Comparison of ENCODE assay signal across 8 mouse cellular contexts in genomic region chr11:89302816-89303180, GRCm38 (mm10). TPM values are rescaled to one million over a fixed set of nuclear protein-coding genes. Genes with fewer than 3 reads are reported as not detected.
DNase-seq lines count a peak whose midpoint lies in the region; ATAC-seq and TF ChIP-seq lines count a peak whose summit lies in the region.

No protein-coding gene starts in this region.

- no peak; the same call in 1 of the 2 replicates for ATAC-seq in heart, embryonic 13.5 days (ENCODE audit: extremely low read depth, insufficient number of reproducible peaks, low FRiP score, low TSS enrichment)
- ATAC-seq in kidney, postnatal 0 days (replicated peaks; ENCODE audit: low FRiP score, low read depth) = peak; percentile 45
- ATAC-seq in liver, embryonic 11.5 days (replicated peaks; ENCODE audit: low FRiP score) = no peak

- no peaks in the 10 kb centered on the region for H3K36me3 ChIP-seq in forebrain, embryonic 10.5 days (replicated peaks)
- no peaks in the 10 kb centered on the region for H3K36me3 ChIP-seq in heart, embryonic 13.5 days
- H3K36me3 ChIP-seq in kidney, postnatal 0 days (ENCODE audit: insufficient read depth, low read length) = no peaks in the 10 kb centered on the region
- H3K36me3 ChIP-seq in liver, embryonic 11.5 days (ENCODE audit: control insufficient read depth, insufficient read depth, low read length) = no peaks in the 10 kb centered on the region

- H3K4me3 ChIP-seq in forebrain, embryonic 10.5 days = peak overlapping the region; percentile 84
- H3K4me3 ChIP-seq in heart, embryonic 13.5 days = peak overlapping the region; percentile 77
- peak overlapping the region; percentile 62 for H3K4me3 ChIP-seq in kidney, postnatal 0 days (replicated peaks; ENCODE audit: low read depth, low read length)
- H3K4me3 ChIP-seq in liver, embryonic 11.5 days (ENCODE audit: low read depth, low read length) = peak overlapping the region; percentile 57

- WGBS in forebrain, embryonic 10.5 days = 0% methylated on average over 17 of the region's 29 CpGs
- 0% methylated on average over 17 of the region's 29 CpGs for WGBS in heart, embryonic 13.5 days
- WGBS in kidney, postnatal 0 days = under 1% methylated on average over 14 of the region's 29 CpGs
- whole genome bisulfite sequencing in liver, embryonic 11.5 days = 2% methylated on average over 20 of the region's 29 CpGs

- H3K27me3 ChIP-seq in forebrain, embryonic 10.5 days (ENCODE audit: poor library complexity, severe bottlenecking) = peaks cover 44% of the 10 kb centered on the region
- H3K27me3 ChIP-seq in heart, embryonic 13.5 days (replicated peaks) = peaks cover 39% of the 10 kb centered on the region
- peaks cover 8% of the 10 kb centered on the region; the same call in 1 of the 2 replicates for H3K27me3 ChIP-seq in kidney, postnatal 0 days (ENCODE audit: insufficient read depth, low read length)
- peaks cover 59% of the 10 kb centered on the region for H3K27me3 ChIP-seq in liver, embryonic 11.5 days (replicated peaks; ENCODE audit: control insufficient read depth, insufficient read depth, low read length)

- H3K9me3 ChIP-seq in forebrain, embryonic 10.5 days = peaks cover 8% of the 10 kb centered on the region
- peaks cover 5% of the 10 kb centered on the region; the same call in 1 of the 2 replicates for H3K9me3 ChIP-seq in heart, embryonic 13.5 days
- H3K9me3 ChIP-seq in kidney, postnatal 0 days (replicated peaks; ENCODE audit: low read length) = no peaks in the 10 kb centered on the region
- H3K9me3 ChIP-seq in liver, embryonic 11.5 days (ENCODE audit: control insufficient read depth, low read length) = no peaks in the 10 kb centered on the region

- DNase-seq in embryo, embryonic 9.5 days (ENCODE audit: extremely low spot score) = peak; percentile 82
- no peak for DNase-seq in embryo, embryonic 10 days (ENCODE audit: low spot score)
- DNase-seq in forebrain, embryonic 10.5 days (ENCODE audit: extremely low spot score, low spot score) = no peak
- DNase-seq in kidney, postnatal 0 days (ENCODE audit: low spot score) = peak; percentile 57
- peak; percentile 60 for DNase-seq in liver, embryonic 11.5 days (ENCODE audit: low spot score)
- peak; percentile 77 for DNase-seq in neural tube, embryonic 10.5 days (ENCODE audit: extremely low spot score, low spot score)
- DNase-seq in thymus, postnatal 10 days (ENCODE audit: low spot score in 2 of 2) = peak; percentile 20 to 47

- H3K9ac ChIP-seq in heart, embryonic 13.5 days = peak overlapping the region; percentile 81
- peak overlapping the region; percentile 61 for H3K9ac ChIP-seq in kidney, postnatal 0 days (ENCODE audit: low read depth, low read length)
- H3K9ac ChIP-seq in liver, embryonic 11.5 days (ENCODE audit: low read depth, low read length) = no peak overlapping the region

- H3K27ac ChIP-seq in forebrain, embryonic 10.5 days = peak overlapping the region; percentile 95
- peak overlapping the region; percentile 78 for H3K27ac ChIP-seq in heart, embryonic 13.5 days (replicated peaks)
- peak overlapping the region; percentile 51; the same call in 1 of the 2 replicates for H3K27ac ChIP-seq in kidney, postnatal 0 days
- H3K27ac ChIP-seq in liver, embryonic 11.5 days (ENCODE audit: low read depth, low read length) = no peak overlapping the region

- TF ChIP-seq CTCF in kidney, postnatal 0 days (IDR thresholded peaks at IDR 0.05; ENCODE audit: low read depth) = no peak

- peak overlapping the region; percentile 93 for H3K4me2 ChIP-seq in heart, embryonic 13.5 days
- peak overlapping the region; percentile 92 for H3K4me2 ChIP-seq in kidney, postnatal 0 days (ENCODE audit: low read length)
- peak overlapping the region; percentile 85 for H3K4me2 ChIP-seq in liver, embryonic 11.5 days

- H3K4me1 ChIP-seq in forebrain, embryonic 10.5 days = peaks cover 53% of the 10 kb centered on the region
- H3K4me1 ChIP-seq in heart, embryonic 13.5 days = peaks cover 26% of the 10 kb centered on the region
- H3K4me1 ChIP-seq in kidney, postnatal 0 days (replicated peaks; ENCODE audit: insufficient read depth, low read length) = peaks cover 10% of the 10 kb centered on the region; the same call in 1 of the 2 replicates
- H3K4me1 ChIP-seq in liver, embryonic 11.5 days (replicated peaks; ENCODE audit: control insufficient read depth, insufficient read depth, low read length) = peaks cover 3% of the 10 kb centered on the region; the same call in 1 of the 2 replicates

RNA-seq across cellular contexts. Expression of gene Nog, which starts 0.7 kb away (rescaled TPM):
- 3.5 and 3.6 TPM in 2 replicates for polyA plus RNA-seq in forebrain, embryonic 10.5 days (2016; fragmentation: Nextera tagmentation; extraction: Ambion mirVana)
- 0.47 and 0.55 TPM in 2 replicates for polyA plus RNA-seq in heart, embryonic 13.5 days (2015; fragmentation: Nextera tagmentation; extraction: Ambion mirVana)
- polyA plus RNA-seq in kidney, postnatal 0 days (2015; fragmentation: Nextera tagmentation; extraction: Ambion mirVana) = 1.4 and 2.3 TPM in 2 replicates
- polyA plus RNA-seq in liver, embryonic 11.5 days (2014; fragmentation: Nextera tagmentation; extraction: Ambion mirVana) = 0.36 and 0.38 TPM in 2 replicates

Comparison
In these comparisons a context has a peak if more than half of its experiments do, and no peak if none do; other contexts are left out.
1. DNase-seq: peak in embryo, embryonic 9.5 days (single experiment), kidney, postnatal 0 days (single experiment), liver, embryonic 11.5 days (single experiment), neural tube, embryonic 10.5 days (single experiment) and thymus, postnatal 10 days (2 of 2); none in embryo, embryonic 10 days (single experiment) and forebrain, embryonic 10.5 days (single experiment).
2. Peak in every context shown above with its lines, with median percentiles within 50 percentile points of each other: H3K4me3 ChIP-seq and H3K4me2 ChIP-seq.